Mouse (Mus musculus): ENCODE data around the gene Tra2a.
"Not testable (repeated sequence)": the region's sequence is repeated elsewhere in the genome, so short reads cannot be mapped to it uniquely, and the experiment has no call there.

Gene Tra2a

GRCm38 (mm10) chr6:49263847-49264243, at the start of gene Tra2a:
Gene Tra2a, minus strand, starts transcription at chr6:49264033.
- peak; percentile 99 for DNase-seq

- no peak for DNase-seq
These were observed 34.5 kb upstream of the Tra2a start for GRCm38 (mm10) chr6:49298286-49298685.

DNA sequence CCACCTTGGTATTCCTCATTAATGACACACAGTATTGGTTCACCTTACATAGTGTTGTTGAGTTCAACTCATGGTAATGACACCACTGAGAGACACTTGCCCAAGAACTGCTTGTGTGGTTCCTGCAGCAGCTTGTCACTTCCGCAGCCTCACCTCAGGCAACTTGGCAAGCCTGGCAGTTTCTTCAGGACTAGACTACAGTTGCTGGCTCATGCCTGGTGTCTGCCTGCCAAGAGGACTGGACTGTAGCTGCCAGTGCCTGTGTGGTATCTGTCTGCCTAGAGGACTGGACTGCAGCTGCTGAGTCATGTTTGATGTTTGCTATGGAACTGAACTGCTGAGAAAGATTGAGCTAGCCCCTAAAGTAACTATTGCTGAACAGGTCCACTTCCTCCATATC, 18.3 kb upstream of the Tra2a start:
- peak; percentile 7 for DNase-seq

GRCm38 (mm10) chr6:49280942-49281341, 17.1 kb upstream of the Tra2a start:
- DNase-seq = no peak

DNA sequence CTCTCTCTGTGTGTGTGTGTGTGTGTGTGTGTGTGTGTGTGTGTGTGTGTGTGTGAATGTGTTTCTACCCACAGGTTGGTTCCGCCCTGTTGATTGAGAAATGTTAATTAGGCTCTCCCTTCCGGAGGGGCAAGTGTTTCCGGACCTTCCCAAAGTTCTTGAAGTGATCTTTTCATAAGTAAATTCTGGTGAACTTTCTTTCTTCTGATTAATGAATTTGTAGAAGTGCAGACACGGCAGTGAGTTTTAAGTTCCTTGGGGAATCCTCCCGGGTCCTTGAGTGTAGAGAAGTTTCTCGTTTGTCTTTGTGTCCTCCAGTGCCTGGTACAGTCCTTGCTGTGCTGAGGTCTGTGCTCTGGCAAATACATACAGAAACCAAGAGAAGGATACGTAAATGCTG, 11.5 kb upstream of the Tra2a start:
- no peak for DNase-seq

DNA sequence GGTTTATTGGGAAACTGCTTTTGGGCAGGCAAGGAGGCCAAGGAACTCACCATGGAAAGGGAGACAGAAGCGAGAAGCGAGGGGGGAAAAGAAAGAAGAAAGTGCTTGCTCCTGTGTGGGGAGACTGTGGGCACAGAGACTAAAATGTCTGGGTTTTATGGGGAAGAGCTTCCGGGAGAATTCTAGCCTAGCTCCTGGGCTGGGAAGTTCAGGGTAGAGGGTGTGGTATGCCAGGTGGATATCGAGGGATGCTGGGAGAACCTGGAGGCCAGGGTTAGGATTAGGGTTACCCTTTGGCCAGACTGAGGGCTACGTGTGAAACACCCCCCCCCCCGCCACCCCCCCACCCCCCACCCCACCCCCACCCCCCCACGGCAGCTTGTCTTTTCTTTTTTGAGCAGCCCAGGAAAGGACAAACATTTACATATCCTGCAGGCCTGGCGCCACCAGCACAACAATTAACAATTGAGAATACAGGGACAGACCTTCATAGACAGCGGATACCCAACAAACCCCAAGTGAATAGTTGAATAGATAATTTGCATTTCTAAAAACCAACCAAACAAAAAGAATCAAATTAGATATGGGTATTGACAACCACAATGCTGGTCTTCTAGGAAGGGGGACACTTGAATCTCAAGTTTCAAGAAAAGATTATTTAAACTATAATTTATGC, 10.7 kb upstream of the Tra2a start:
- no peak for DNase-seq

DNA sequence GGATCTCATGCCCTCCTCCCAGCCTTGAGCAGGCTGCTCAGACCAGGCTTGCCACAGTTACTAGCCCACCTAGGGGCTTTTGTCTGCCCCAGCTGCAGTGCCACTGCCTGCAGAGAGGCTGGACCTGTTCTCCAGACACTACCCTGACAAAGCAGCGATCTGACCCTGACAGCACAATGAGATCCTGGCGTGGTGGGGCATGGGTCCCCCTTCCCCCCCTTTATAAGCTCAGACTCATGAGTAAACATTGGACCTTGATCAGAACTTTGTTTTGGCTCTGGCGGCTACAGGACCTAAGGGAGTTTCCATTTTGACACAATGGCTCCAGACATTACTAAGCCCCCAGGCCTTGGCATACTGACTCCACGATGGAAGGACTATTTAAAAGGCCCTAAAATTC, 10.1 kb upstream of the Tra2a start:
- DNase-seq = no peak

DNA sequence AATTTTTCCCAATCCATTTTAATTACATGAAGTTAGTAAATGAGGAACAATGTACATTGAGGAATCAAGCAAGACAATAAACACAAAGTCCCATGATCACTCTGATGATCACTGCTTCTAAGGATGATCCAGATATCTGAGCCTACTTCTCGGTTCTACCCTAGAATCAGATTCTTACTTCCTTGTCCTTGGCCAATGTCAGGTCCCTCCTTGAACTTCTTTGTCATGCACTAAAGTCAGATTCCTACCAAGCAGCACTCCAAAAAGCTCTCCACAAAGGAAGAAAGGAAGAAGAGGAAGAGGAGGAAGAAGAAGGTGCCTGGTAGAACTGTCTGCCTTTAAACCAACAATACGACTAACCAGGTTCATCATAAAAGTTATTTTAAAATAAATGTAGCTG, 9.0 kb upstream of the Tra2a start:
- no peak for DNase-seq

GRCm38 (mm10) chr6:49271815-49272214, 8.0 kb upstream of the Tra2a start:
- DNase-seq = no peak

GRCm38 (mm10) chr6:49269923-49270322, 6.1 kb upstream of the Tra2a start:
- DNase-seq = no peak

- peak; percentile 89 for DNase-seq
These were observed 5.4 kb upstream of the Tra2a start for GRCm38 (mm10) chr6:49269200-49269599.

- no peak for DNase-seq
These were observed 3.9 kb upstream of the Tra2a start for GRCm38 (mm10) chr6:49267686-49268085.

DNA sequence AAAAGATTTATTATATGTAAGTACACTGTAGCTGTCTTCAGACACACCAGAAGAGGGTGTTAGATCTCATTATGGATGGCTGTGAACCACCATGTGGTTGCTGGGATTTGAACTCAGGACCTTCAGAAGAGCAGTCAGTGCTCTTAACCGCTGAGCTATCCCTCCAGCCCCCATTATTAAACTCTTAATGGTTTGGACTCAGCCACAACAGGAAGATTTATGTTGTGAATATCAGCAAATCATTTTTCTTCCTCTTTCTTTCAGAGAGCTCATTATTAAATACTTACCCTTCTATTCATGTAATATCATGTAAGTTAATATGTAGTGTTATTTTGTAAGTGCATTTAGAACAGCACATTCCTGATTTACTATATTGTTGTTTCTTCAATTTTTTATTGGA, 1.4 kb upstream of the Tra2a start:
- not testable (repeated sequence) for DNase-seq

DNA sequence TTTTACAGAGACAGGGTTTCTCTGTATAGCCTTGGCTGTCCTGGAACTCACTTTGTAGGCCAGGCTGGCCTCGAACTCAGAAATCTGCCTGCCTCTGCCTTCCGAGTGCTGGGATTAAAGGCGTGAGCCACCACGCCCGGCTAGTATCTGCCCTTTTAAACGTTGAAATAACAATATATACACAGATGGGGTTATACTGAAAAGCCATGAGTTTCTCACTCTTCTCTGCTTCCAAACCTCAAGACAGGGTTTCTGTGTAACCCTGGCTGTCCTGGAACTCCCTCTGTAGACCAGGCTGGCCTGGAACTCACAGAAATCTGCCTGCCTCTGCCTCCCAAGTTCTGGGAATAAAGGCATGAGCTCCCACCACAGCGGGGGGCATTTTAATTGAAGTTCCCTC, 613 bp upstream of the Tra2a start:
- not testable (repeated sequence) for DNase-seq

- DNase-seq = peak; percentile 70
These were observed 569 bp downstream of the Tra2a start for GRCm38 (mm10) chr6:49263081-49263846.

GRCm38 (mm10) chr6:49262421-49262820, 1.4 kb downstream of the Tra2a start:
- DNase-seq = peak; percentile 27

DNA sequence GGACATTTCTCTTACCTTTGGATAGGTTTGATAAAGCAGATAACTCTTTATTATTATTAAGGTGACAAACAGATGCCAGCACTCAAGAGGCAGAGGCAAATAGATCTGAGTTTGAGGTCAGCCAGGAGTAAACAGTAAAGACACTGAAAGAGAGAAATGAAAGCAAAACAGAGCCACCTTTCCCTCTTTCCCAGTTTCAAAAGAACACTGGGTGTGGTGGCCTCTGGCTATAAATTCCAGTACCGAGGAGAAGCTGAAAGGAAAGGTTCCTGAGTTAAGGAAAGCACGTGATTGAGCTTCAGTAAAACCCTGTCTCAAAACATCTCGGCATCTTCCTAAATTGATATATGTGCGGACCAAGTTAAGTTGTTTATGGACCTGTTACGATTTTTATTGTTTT, 4.1 kb downstream of the Tra2a start:
- no peak for DNase-seq

GRCm38 (mm10) chr6:49257880-49258279, 6.0 kb downstream of the Tra2a start:
- no peak for DNase-seq

- DNase-seq = no peak
These were observed 11.6 kb downstream of the Tra2a start for GRCm38 (mm10) chr6:49252207-49252606.

DNA sequence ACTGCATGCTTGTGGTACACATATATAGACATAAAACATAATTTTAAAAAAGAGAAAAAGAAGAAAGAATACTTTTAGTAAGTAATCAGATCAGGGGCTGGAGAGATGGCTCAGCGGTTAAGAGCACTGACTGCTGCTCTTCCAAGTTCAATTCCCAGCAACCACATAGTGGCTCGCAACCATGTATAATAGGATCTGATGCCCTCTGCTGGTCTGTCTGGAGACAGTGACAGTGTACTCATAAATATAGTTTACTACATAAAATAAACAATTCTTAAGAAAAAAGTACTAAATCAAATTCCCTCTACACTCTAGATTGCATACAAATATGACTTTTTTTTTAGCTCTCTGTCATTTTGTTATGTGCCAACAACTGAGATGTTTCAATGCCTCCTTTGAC, 12.6 kb downstream of the Tra2a start:
- DNase-seq = no peak

DNA sequence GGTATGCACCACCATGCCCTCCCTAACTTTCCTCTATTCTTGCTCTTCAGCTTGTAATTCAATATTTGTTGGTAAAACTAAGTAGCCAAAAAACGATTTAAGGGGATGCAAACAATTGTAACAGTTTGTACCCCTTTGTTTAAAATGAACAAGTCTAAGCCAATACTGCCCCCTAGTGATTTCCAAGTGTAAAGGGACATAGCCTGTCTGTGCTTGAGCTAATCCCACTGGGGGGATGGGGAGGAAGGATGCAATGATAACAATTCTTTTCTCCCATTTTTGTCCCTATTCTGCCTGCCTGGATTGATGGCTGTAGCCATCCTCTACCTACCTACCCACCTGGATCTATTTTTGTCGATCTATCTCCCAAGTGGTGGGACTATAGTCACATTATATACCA, 16.6 kb downstream of the Tra2a start:
- no peak for DNase-seq

- no peak for DNase-seq
These were observed 21.5 kb downstream of the Tra2a start for GRCm38 (mm10) chr6:49242331-49242730.

- no peak for DNase-seq
These were observed 22.3 kb downstream of the Tra2a start for GRCm38 (mm10) chr6:49241562-49241961.

DNA sequence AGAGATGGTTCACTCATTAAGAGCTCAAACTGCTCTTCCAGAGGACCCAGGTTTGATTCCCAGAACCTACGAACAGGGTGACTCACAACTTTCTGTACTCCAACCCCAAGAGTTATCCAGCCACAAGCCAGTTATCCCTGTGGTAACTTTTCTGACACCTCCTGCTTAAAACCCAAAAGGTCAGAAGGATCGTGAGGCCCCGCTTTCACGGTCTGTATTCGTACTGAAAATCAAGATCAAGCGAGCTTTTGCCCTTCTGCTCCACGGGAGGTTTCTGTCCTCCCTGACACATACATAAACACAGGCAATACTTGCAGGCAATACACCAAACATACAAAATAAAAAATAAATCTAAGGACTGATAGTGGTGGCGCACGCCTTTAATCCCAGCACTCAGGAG, 27.5 kb downstream of the Tra2a start:
- DNase-seq = peak; percentile 100

DNA sequence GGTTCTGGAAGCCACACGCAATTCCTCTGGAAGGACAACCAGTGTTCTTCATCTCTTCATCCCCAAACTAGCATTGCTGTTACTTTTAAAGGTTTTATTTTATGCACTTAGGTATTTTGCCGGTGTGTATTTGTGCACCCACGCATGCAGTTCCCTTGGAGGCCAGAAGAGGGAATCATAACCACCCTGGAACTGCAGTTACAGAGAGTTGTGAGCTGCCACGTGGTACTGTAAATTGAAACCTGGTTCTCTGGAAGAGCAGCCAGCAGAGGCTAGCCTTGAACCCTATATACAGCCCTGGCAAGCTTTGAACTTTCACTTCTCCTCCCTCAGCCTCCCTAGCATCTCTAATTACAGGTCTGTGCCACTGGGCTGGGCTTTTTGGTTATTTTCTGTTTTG, 30.5 kb downstream of the Tra2a start:
- DNase-seq = no peak

All from kidney, postnatal 10 days (tissue).